Mouse (Mus musculus): ENCODE results near the gene Kcnj10. TPM values are rescaled to one million over a fixed set of nuclear protein-coding genes. Genes with fewer than 3 reads are reported as not detected.
A peak's percentile ranks its signal among the peaks of the same experiment; 100 is the strongest.

The Kcnj10 gene
- polyA plus RNA-seq, 1 experiment = 3.9 TPM

- peak overlapping the region; percentile 83 for H3K4me3 ChIP-seq (ENCODE audit: control insufficient read depth, insufficient read depth, low read length)
- TF ChIP-seq POLR2A (IDR thresholded peaks at IDR 0.05; ENCODE audit: control insufficient read depth, extremely low read depth, insufficient read depth, low read length, poor library complexity) = no peak
- TF ChIP-seq CTCF (IDR thresholded peaks at IDR 0.05; ENCODE audit: borderline replicate concordance, control insufficient read depth, extremely low read depth, insufficient read depth, low read length, poor library complexity) = no peak
- no peaks in the 10 kb centered on the region for H3K36me3 ChIP-seq (ENCODE audit: control insufficient read depth, insufficient read depth, low read length)
- WGBS = under 1% methylated on average over 62 of the region's 62 CpGs
- H3K4me1 ChIP-seq (replicated peaks; ENCODE audit: control insufficient read depth, insufficient read depth, low read length) = peaks cover 8% of the 10 kb centered on the region
- peak; percentile 40 for DNase-seq
- no peaks in the 10 kb centered on the region for H3K27me3 ChIP-seq (ENCODE audit: control insufficient read depth, insufficient read depth, low read length)
- H3K27ac ChIP-seq (ENCODE audit: control insufficient read depth, insufficient read depth, low read length) = peak overlapping the region; percentile 6
These were observed 35.9 kb downstream of the Kcnj10 start for GRCm38 (mm10) chr1:172376758-172377458.

- Histone ChIP-seq H3K27ac (ENCODE audit: control insufficient read depth, insufficient read depth, low read length) (no peak overlapping the region), H3K27me3 (ENCODE audit: control insufficient read depth, insufficient read depth, low read length) (no peaks in the 10 kb centered on the region), H3K36me3 (ENCODE audit: control insufficient read depth, insufficient read depth, low read length) (peaks cover 8% of the 10 kb centered on the region), H3K4me3 (ENCODE audit: control insufficient read depth, insufficient read depth, low read length) (no peak overlapping the region), H3K4me1 (replicated peaks; ENCODE audit: control insufficient read depth, insufficient read depth, low read length) (peaks cover 8% of the 10 kb centered on the region)
- TF ChIP-seq POLR2A (IDR thresholded peaks at IDR 0.05; ENCODE audit: control insufficient read depth, extremely low read depth, insufficient read depth, low read length, poor library complexity) = no peak
- no peak for TF ChIP-seq CTCF (IDR thresholded peaks at IDR 0.05; ENCODE audit: borderline replicate concordance, control insufficient read depth, extremely low read depth, insufficient read depth, low read length, poor library complexity)
- WGBS = 94% methylated on average over 10 of the region's 10 CpGs
- DNase-seq = no peak
These were observed 39.1 kb downstream of the Kcnj10 start for GRCm38 (mm10) chr1:172380066-172380465.

- WGBS = 100% methylated on average over 1 of the region's 1 CpGs
- Histone ChIP-seq H3K27me3 (ENCODE audit: control insufficient read depth, insufficient read depth, low read length) (no peaks in the 10 kb centered on the region), H3K36me3 (ENCODE audit: control insufficient read depth, insufficient read depth, low read length) (peaks cover 8% of the 10 kb centered on the region), H3K4me3 (ENCODE audit: control insufficient read depth, insufficient read depth, low read length) (no peak overlapping the region), H3K4me1 (replicated peaks; ENCODE audit: control insufficient read depth, insufficient read depth, low read length) (peaks cover 5% of the 10 kb centered on the region), H3K27ac (ENCODE audit: control insufficient read depth, insufficient read depth, low read length) (no peak overlapping the region)
- DNase-seq = no peak
- TF ChIP-seq POLR2A (IDR thresholded peaks at IDR 0.05; ENCODE audit: control insufficient read depth, extremely low read depth, insufficient read depth, low read length, poor library complexity) = no peak
- no peak for TF ChIP-seq CTCF (IDR thresholded peaks at IDR 0.05; ENCODE audit: borderline replicate concordance, control insufficient read depth, extremely low read depth, insufficient read depth, low read length, poor library complexity)
These were observed 41.1 kb downstream of the Kcnj10 start for GRCm38 (mm10) chr1:172382090-172382489.

DNA sequence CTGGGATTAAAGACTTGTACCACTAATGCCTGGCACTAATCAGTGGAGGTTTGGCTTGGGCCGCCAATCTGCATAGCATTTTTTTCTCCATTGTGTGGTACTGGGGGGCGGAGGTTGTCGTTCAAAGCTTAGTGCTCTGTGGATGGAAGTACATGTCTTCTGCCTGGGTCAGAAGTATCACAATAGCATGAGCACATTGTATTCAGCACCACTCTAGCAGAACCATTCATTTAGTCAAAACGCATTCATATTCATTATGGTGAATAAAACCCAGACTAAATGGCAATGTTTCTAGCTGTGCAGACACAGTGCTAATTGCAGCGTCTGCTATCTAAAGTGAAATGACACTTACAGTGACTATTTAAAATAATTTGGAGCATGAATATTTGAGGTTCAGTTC is 46.2 kb downstream of the Kcnj10 start:
- DNase-seq = no peak
- TF ChIP-seq CTCF (IDR thresholded peaks at IDR 0.05; ENCODE audit: borderline replicate concordance, control insufficient read depth, extremely low read depth, insufficient read depth, low read length, poor library complexity) (no peak), POLR2A (IDR thresholded peaks at IDR 0.05; ENCODE audit: control insufficient read depth, extremely low read depth, insufficient read depth, low read length, poor library complexity) (no peak)
- Histone ChIP-seq H3K4me1 (replicated peaks; ENCODE audit: control insufficient read depth, insufficient read depth, low read length) (peaks cover 2% of the 10 kb centered on the region; the same call in 1 of the 2 replicates), H3K4me3 (ENCODE audit: control insufficient read depth, insufficient read depth, low read length) (no peak overlapping the region), H3K27ac (ENCODE audit: control insufficient read depth, insufficient read depth, low read length) (no peak overlapping the region), H3K27me3 (ENCODE audit: control insufficient read depth, insufficient read depth, low read length) (no peaks in the 10 kb centered on the region), H3K36me3 (ENCODE audit: control insufficient read depth, insufficient read depth, low read length) (peaks cover 8% of the 10 kb centered on the region)
- 95% methylated on average over 5 of the region's 5 CpGs for WGBS

DNA sequence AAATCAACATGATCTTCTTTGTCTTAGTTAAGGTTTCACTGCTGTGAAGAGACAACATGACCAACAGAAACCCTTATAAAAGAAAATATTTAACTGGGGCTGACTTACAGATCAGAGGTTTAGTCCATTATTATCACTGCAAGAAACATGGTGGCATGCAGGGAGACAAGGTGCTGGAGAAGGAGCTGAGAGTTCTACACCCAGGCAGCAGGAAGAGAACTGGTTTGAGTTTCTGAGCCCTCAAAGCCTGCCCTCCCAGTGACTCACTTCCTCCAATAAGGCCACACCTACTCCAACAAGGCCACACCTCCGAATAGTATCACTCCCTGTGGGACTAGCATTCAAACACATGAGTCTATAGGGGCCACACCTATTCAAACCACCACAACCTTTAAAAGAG is 49.8 kb downstream of the Kcnj10 start:
- no peak for TF ChIP-seq POLR2A (IDR thresholded peaks at IDR 0.05; ENCODE audit: control insufficient read depth, extremely low read depth, insufficient read depth, low read length, poor library complexity)
- TF ChIP-seq CTCF (IDR thresholded peaks at IDR 0.05; ENCODE audit: borderline replicate concordance, control insufficient read depth, extremely low read depth, insufficient read depth, low read length, poor library complexity) = no peak
- H3K4me3 ChIP-seq (ENCODE audit: control insufficient read depth, insufficient read depth, low read length) = no peak overlapping the region
- 23% methylated on average over 1 of the region's 1 CpGs for WGBS

DNA sequence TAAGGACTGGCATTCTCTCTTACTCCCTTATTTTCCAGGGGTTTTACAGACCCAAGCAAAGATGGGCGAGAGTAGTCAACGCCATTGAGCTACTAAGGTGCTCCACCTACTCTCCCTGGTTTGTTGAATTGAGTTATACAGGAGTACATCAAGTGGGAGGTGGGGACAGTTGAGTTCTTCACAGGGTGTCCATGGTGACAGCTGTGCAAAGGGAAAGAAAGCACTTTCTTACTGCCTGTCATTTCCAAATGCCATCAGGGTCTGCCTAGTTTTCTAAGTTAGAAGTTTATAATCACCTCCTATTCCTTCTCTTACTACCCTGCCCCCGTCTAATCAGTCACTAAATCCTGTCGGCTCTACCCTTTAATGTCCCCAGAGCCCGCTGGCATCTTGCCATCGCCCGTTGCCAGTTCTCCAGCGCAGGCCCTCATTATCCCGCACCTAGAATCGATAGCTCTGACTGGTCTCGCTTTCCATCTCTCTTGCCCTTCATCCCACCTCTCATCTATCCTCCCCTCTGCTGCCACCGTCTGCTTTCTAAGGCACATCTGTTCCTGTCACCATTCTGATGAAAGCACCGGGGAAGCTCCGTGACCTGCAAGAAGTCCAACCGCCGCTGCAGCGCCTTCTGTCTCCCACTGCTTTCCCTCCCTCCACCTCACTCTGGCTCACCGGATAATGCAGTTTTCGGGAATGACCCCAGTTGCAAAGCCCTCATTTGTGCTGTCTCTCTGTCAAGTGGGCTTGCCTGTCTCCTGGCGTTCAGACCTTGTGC is 51.0 kb downstream of the Kcnj10 start:
- Histone ChIP-seq H3K4me1 (replicated peaks; ENCODE audit: control insufficient read depth, insufficient read depth, low read length) (peaks cover 2% of the 10 kb centered on the region; the same call in 1 of the 2 replicates), H3K27ac (ENCODE audit: control insufficient read depth, insufficient read depth, low read length) (no peak overlapping the region), H3K36me3 (ENCODE audit: control insufficient read depth, insufficient read depth, low read length) (no peaks in the 10 kb centered on the region), H3K4me3 (ENCODE audit: control insufficient read depth, insufficient read depth, low read length) (no peak overlapping the region), H3K27me3 (ENCODE audit: control insufficient read depth, insufficient read depth, low read length) (no peaks in the 10 kb centered on the region)
- no peak for DNase-seq
- TF ChIP-seq CTCF (IDR thresholded peaks at IDR 0.05; ENCODE audit: borderline replicate concordance, control insufficient read depth, extremely low read depth, insufficient read depth, low read length, poor library complexity) = no peak
- TF ChIP-seq POLR2A (IDR thresholded peaks at IDR 0.05; ENCODE audit: control insufficient read depth, extremely low read depth, insufficient read depth, low read length, poor library complexity) = no peak
- WGBS = 82% methylated on average over 20 of the region's 20 CpGs

More for the DNA sequence above, 49.8 kb downstream of the Kcnj10 start:
- Histone ChIP-seq H3K4me1 (replicated peaks; ENCODE audit: control insufficient read depth, insufficient read depth, low read length) (peaks cover 2% of the 10 kb centered on the region; the same call in 1 of the 2 replicates), H3K27me3 (ENCODE audit: control insufficient read depth, insufficient read depth, low read length) (no peaks in the 10 kb centered on the region), H3K27ac (ENCODE audit: control insufficient read depth, insufficient read depth, low read length) (no peak overlapping the region), H3K36me3 (ENCODE audit: control insufficient read depth, insufficient read depth, low read length) (no peaks in the 10 kb centered on the region)
- no peak for DNase-seq
